Mouse (Mus musculus) intestine, postnatal 0 days (tissue): ENCODE results near the gene Cfap54. TPM values are rescaled to one million over a fixed set of nuclear protein-coding genes. Genes with fewer than 3 reads are reported as not detected.

ENCODE experiments used
- ATAC-seq: fragments of 200-750 bp; cut with Nextera tagmentation; 2 replicates; pipeline ENCODE4 v1.8.0; 2017; ENCODE audit warnings: mild to moderate bottlenecking, moderate TSS enrichment, moderate library complexity
- H3K27ac ChIP-seq: fragments of 300-500 bp; sonication (generic); 2 replicates; pipeline ENCODE4 v1.5.1; 2014; ENCODE audit warnings: mild to moderate bottlenecking, low read depth, low read length, moderate library complexity
- H3K27me3 ChIP-seq: fragments of 300-500 bp; sonication (generic); replicated peaks from 2 replicates; pipeline ENCODE4 v1.6.1; 2014; ENCODE audit warnings: low read length, mixed read lengths; ENCODE audit not compliant: control insufficient read depth, insufficient read depth
- H3K36me3 ChIP-seq: fragments of 300-500 bp; sonication (generic); 2 replicates; pipeline ENCODE4 v1.6.1; 2014; ENCODE audit warnings: mild to moderate bottlenecking, moderate library complexity; ENCODE audit not compliant: control insufficient read depth, insufficient read depth
- H3K4me1 ChIP-seq: fragments of 300-500 bp; sonication (generic); replicated peaks from 2 replicates; pipeline ENCODE4 v1.6.1; 2014; ENCODE audit warnings: antibody characterized with exemption, low read length, mixed read lengths; ENCODE audit not compliant: control insufficient read depth, insufficient read depth
- H3K4me2 ChIP-seq: fragments of 300-500 bp; sonication (generic); replicated peaks from 2 replicates; pipeline ENCODE4 v1.6.1; 2014; ENCODE audit warnings: low read depth, mild to moderate bottlenecking, moderate library complexity
- H3K4me3 ChIP-seq: fragments of 300-500 bp; sonication (generic); 2 replicates; pipeline ENCODE4 v1.5.1; 2014; ENCODE audit warnings: low read depth, low read length
- H3K9ac ChIP-seq: fragments of 300-500 bp; sonication (generic); 2 replicates; pipeline ENCODE4 v1.6.1; 2014; ENCODE audit warnings: mild to moderate bottlenecking, low read depth, low read length
- H3K9me3 ChIP-seq: fragments of 300-500 bp; sonication (generic); 2 replicates; pipeline ENCODE4 v1.6.1; 2016; ENCODE audit warnings: mixed run types; ENCODE audit not compliant: control insufficient read depth
- CTCF ChIP-seq: sonication (generic); IDR thresholded peaks from 2 replicates; pipeline ENCODE4 v1.5.1; 2016; ENCODE audit warnings: low read depth, mild to moderate bottlenecking, control low read depth, antibody characterized with exemption, moderate library complexity
- WGBS: fragments of 180-500 bp; shearing (Covaris S2); extraction: QIAGEN DNeasy Blood & Tissue Kit; methylation state at CpG from one replicate; pipeline ENCODE4 v1.1.7; 2014; 5-methylcytosine and 5-hydroxymethylcytosine counted together
- polyA plus RNA-seq: library from polyadenylated mRNA; unstranded; fragments of >200 nt; fragmentation: Nextera tagmentation; extraction: Ambion mirVana; gene quantifications from 2 replicates; pipeline ENCODE4 v1.2.1, GENCODE M21; 2015

Cfap54 gene
- polyA plus RNA-seq, 1 experiment from 2014 or later: not detected

DNA sequence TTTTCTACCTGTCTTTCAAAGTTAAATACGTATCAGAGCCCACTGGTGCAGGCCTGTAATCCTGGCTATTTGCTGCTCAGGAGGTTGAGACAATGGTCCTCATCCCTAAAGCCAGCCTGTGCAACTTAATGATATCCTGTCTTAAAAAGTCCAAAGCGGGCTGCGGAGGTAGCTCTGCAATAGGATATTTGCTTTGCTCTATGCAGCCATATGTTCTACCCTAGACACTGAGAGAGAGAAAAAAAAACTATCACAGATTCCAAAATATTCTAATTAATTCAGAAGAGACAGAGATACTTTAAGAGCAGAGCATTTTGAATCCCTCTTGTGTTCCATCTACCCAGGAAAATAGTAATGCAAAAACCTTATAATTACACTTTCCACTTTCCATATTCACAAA, 44.9 kb downstream of the Cfap54 start:
- no peak for TF ChIP-seq CTCF
- no peak for ATAC-seq
- no peaks in the 10 kb centered on the region for H3K36me3 ChIP-seq
- no peak overlapping the region for H3K27ac ChIP-seq
- no peaks in the 10 kb centered on the region for H3K9me3 ChIP-seq
- no peak overlapping the region for H3K4me3 ChIP-seq
- no peak overlapping the region for H3K4me2 ChIP-seq
- no peaks in the 10 kb centered on the region for H3K4me1 ChIP-seq
- no peak overlapping the region for H3K9ac ChIP-seq
- no peaks in the 10 kb centered on the region for H3K27me3 ChIP-seq
- WGBS: 87% methylated on average over 3 of the region's 3 CpGs

- no peak overlapping the region for H3K27ac ChIP-seq
- TF ChIP-seq CTCF: no peak
- H3K9ac ChIP-seq: no peak overlapping the region
- 79% methylated on average over 10 of the region's 10 CpGs for WGBS
- no peaks in the 10 kb centered on the region for H3K36me3 ChIP-seq
- no peaks in the 10 kb centered on the region for H3K9me3 ChIP-seq
- no peak overlapping the region for H3K4me2 ChIP-seq
- no peak for ATAC-seq
- no peaks in the 10 kb centered on the region for H3K27me3 ChIP-seq
- H3K4me1 ChIP-seq: no peaks in the 10 kb centered on the region
- H3K4me3 ChIP-seq: no peak overlapping the region
Measured at GRCm38 (mm10) chr10:93035489-93035888, 45.9 kb downstream of the Cfap54 start.

GRCm38 (mm10) chr10:93023295-93023694, 58.1 kb downstream of the Cfap54 start:
- TF ChIP-seq CTCF: no peak
- H3K36me3 ChIP-seq: no peaks in the 10 kb centered on the region
- WGBS: 73% methylated on average over 8 of the region's 8 CpGs

DNA sequence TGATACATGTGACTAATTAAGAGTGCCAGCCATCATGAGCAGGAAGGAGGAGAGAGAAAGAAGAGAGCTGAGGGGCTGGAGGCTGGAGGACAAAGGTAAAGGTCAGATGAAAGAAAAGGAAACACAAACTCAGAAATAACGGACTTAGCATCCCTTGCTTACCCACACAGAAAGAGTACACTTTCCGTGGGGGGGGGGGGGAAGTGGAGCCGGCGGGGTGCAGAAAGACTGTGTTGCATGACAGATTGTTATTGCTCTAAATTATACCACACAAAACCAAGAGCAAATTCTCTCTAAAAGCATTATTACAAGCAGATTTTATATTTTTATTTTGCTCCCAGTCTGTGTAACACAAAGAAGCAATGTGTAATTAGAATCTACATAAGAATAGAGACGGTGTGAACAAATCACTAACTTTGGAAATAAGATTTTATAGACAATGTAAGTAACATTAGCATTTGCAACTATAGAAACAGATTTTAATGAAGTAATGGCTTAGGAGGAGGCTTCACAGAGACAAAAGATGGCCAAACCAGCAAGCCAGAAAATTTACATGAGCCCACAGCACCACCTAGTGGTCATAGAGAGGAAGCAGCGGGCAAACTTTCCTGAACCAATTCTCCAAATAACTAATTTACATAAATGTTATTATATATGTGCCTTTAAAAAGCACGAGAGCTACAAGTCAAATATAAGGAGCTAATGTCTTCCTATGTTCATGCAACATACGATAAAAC, 67.2 kb downstream of the Cfap54 start:
- Histone ChIP-seq H3K36me3 (no peaks in the 10 kb centered on the region), H3K9me3 (no peaks in the 10 kb centered on the region)

More at GRCm38 (mm10) chr10:93023295-93023694, 58.1 kb downstream of the Cfap54 start:
- Histone ChIP-seq H3K4me1 (no peaks in the 10 kb centered on the region), H3K27ac (no peak overlapping the region), H3K9me3 (no peaks in the 10 kb centered on the region), H3K9ac (no peak overlapping the region), H3K27me3 (no peaks in the 10 kb centered on the region), H3K4me2 (no peak overlapping the region), H3K4me3 (no peak overlapping the region)
- no peak for ATAC-seq

DNA sequence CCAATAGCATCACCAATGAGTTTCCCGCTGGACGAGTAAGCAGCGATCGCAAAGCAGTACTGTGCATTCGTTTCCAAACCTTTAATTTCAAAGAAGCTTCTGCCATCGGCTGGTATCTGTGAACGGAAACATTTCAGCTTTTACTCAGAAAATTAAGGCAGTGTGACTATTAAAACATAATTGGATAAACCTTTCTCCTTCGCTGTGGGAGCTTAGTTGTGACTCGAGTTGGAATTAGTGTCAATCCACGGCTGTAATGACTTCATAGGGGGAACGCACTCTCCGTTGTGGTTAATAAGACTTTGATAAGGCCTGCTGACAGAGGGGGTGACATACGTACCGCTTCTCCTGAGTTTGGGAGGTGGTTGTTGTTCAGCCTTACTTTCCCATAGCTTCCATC, 70.3 kb downstream of the Cfap54 start:
- H3K4me3 ChIP-seq: no peak overlapping the region
- no peak for TF ChIP-seq CTCF
- no peaks in the 10 kb centered on the region for H3K27me3 ChIP-seq
- 89% methylated on average over 14 of the region's 14 CpGs for WGBS
- no peak overlapping the region for H3K4me2 ChIP-seq
- H3K36me3 ChIP-seq: no peaks in the 10 kb centered on the region
- H3K9ac ChIP-seq: no peak overlapping the region
- H3K27ac ChIP-seq: no peak overlapping the region
- no peaks in the 10 kb centered on the region for H3K9me3 ChIP-seq
- no peaks in the 10 kb centered on the region for H3K4me1 ChIP-seq
- ATAC-seq: no peak

More for the DNA sequence above, 67.2 kb downstream of the Cfap54 start:
- Histone ChIP-seq H3K4me3 (no peak overlapping the region), H3K27me3 (no peaks in the 10 kb centered on the region), H3K27ac (no peak overlapping the region), H3K4me1 (no peaks in the 10 kb centered on the region), H3K4me2 (no peak overlapping the region), H3K9ac (no peak overlapping the region)
- 50% methylated on average over 8 of the region's 8 CpGs for WGBS
- TF ChIP-seq CTCF: peak; percentile 84
- ATAC-seq: no peak

- 28% methylated on average over 3 of the region's 3 CpGs for WGBS
- no peak overlapping the region for H3K27ac ChIP-seq
- H3K9me3 ChIP-seq: no peaks in the 10 kb centered on the region
- no peak for TF ChIP-seq CTCF
- H3K4me3 ChIP-seq: no peak overlapping the region
- H3K4me2 ChIP-seq: no peak overlapping the region
- H3K4me1 ChIP-seq: no peaks in the 10 kb centered on the region
- no peaks in the 10 kb centered on the region for H3K27me3 ChIP-seq
- H3K36me3 ChIP-seq: no peaks in the 10 kb centered on the region
- no peak overlapping the region for H3K9ac ChIP-seq
- ATAC-seq: no peak
Measured at GRCm38 (mm10) chr10:93006970-93007369, 74.4 kb downstream of the Cfap54 start.
